Mouse (Mus musculus) limb, embryonic 14.5 days (tissue): ENCODE data around the gene Cep250. TPM values are rescaled to one million over a fixed set of nuclear protein-coding genes. Genes with fewer than 3 reads are reported as not detected.

Experiments used
- ATAC-seq: fragments of 200-750 bp; cut with Nextera tagmentation; 2 replicates; pipeline ENCODE4 v1.8.0; 2017; ENCODE audit warnings: low read depth, moderate number of reproducible peaks, moderate TSS enrichment; ENCODE audit not compliant: low FRiP score
- DNase-seq: peaks from one replicate; pipeline ENCODE4 v3.0.0-alpha.2; 2015; ENCODE audit warnings: low spot score
- H3K27ac ChIP-seq: fragments of 300-500 bp; sonication (generic); replicated peaks from 2 replicates; pipeline ENCODE4 v1.5.1; 2014; ENCODE audit warnings: low read depth, mild to moderate bottlenecking, low read length, moderate library complexity, mixed read lengths
- H3K27me3 ChIP-seq: fragments of 300-500 bp; sonication (generic); 2 replicates; pipeline ENCODE4 v1.6.1; 2014; ENCODE audit warnings: low read length, mixed read lengths; ENCODE audit not compliant: control insufficient read depth, insufficient read depth
- H3K36me3 ChIP-seq: fragments of 300-500 bp; sonication (generic); 2 replicates; pipeline ENCODE4 v1.6.1; 2014; ENCODE audit warnings: mild to moderate bottlenecking, low read length, moderate library complexity, mixed read lengths; ENCODE audit not compliant: control insufficient read depth, insufficient read depth
- H3K4me1 ChIP-seq: fragments of 300-500 bp; sonication (generic); 2 replicates; pipeline ENCODE4 v1.6.1; 2014; ENCODE audit warnings: antibody characterized with exemption, low read length, mixed read lengths; ENCODE audit not compliant: control insufficient read depth, insufficient read depth
- H3K4me2 ChIP-seq: fragments of 300-500 bp; sonication (generic); replicated peaks from 2 replicates; pipeline ENCODE4 v1.6.1; 2014; ENCODE audit warnings: low read depth, mild to moderate bottlenecking, low read length, moderate library complexity; ENCODE audit not compliant: severe bottlenecking
- H3K4me3 ChIP-seq: fragments of 300-500 bp; sonication (generic); replicated peaks from 2 replicates; pipeline ENCODE4 v1.5.1; 2014; ENCODE audit warnings: low read length
- H3K9ac ChIP-seq: fragments of 300-500 bp; sonication (generic); 2 replicates; pipeline ENCODE4 v1.6.1; 2014; ENCODE audit warnings: mild to moderate bottlenecking, low read depth, low read length, moderate library complexity; ENCODE audit not compliant: severe bottlenecking
- H3K9me3 ChIP-seq: fragments of 300-500 bp; sonication (generic); 2 replicates; pipeline ENCODE4 v1.6.1; 2016; ENCODE audit warnings: low read length; ENCODE audit not compliant: control insufficient read depth
- POLR2A ChIP-seq: fragments of 200-500 bp; IDR thresholded peaks from 2 replicates; pipeline ENCODE4 v1.8.0; 2012; ENCODE audit warnings: inconsistent platforms, mild to moderate bottlenecking, moderate library complexity, borderline replicate concordance; ENCODE audit not compliant: insufficient read depth, insufficient read length; ENCODE audit errors: extremely low read depth
- whole genome bisulfite sequencing: fragments of 180-500 bp; shearing (Covaris S2); extraction: QIAGEN DNeasy Blood & Tissue Kit; methylation state at CpG from one replicate; pipeline ENCODE4 v1.1.7; 2014; 5-methylcytosine and 5-hydroxymethylcytosine counted together
- polyA plus RNA-seq, 2 experiments: library from polyadenylated mRNA; depleted of rRNA in 1 of 2; stranded (reverse) in 1 of 2; unstranded in 1 of 2; fragments of >200 nt; fragmentation: Nextera tagmentation in 1 of 2; extraction: Ambion mirVana in 1 of 2; gene quantifications; 2 replicates each; pipeline versions ENCODE4 v1.2.1 to v1.2.3; 2012 to 2014

The Cep250 gene
- polyA plus RNA-seq, 2 experiments, result 19.4 to 31.3 TPM

- Histone ChIP-seq H3K27me3 (no peaks in the 10 kb centered on the region), H3K27ac (peak overlapping the region; percentile 89), H3K9me3 (no peaks in the 10 kb centered on the region), H3K9ac (peak overlapping the region; percentile 64), H3K36me3 (peaks cover 24% of the 10 kb centered on the region; the same call in 1 of the 2 replicates), H3K4me3 (peak overlapping the region; percentile 44), H3K4me1 (peaks cover 36% of the 10 kb centered on the region), H3K4me2 (peak overlapping the region; percentile 55)
- 1% methylated on average over 8 of the region's 8 CpGs for WGBS
- peak; percentile 46 for DNase-seq
- ATAC-seq, result 0 out of 2 replicates have a peak, but pooled peaks have one; percentile 19
- TF ChIP-seq POLR2A, result 0 out of 2 replicates have a peak, but pooled peaks have one; percentile 28
Measured at GRCm38 (mm10) chr2:155943463-155943862, 12.8 kb upstream of the Cep250 start.

- H3K4me3 ChIP-seq, result peak overlapping the region; percentile 44
- peaks cover 44% of the 10 kb centered on the region for H3K4me1 ChIP-seq
Measured at GRCm38 (mm10) chr2:155944685-155945084, 11.6 kb upstream of the Cep250 start.

GRCm38 (mm10) chr2:155945124-155945523 is 11.1 kb upstream of the Cep250 start, which contains the start of gene Gdf5:
Gdf5 (minus strand) TSS chr2:155945367.
- Histone ChIP-seq H3K9ac (peak within 1 kb of the TSS; percentile 64), H3K4me3 (peak within 1 kb of the TSS; percentile 44), H3K36me3 (peaks cover 12% of the 10 kb centered on the region; the same call in 1 of the 2 replicates), H3K27me3 (no peaks in the 10 kb centered on the region), H3K9me3 (no peaks in the 10 kb centered on the region), H3K4me1 (peaks cover 49% of the 10 kb centered on the region), H3K27ac (peak within 1 kb of the TSS; percentile 89), H3K4me2 (peak within 1 kb of the TSS; percentile 55)
- TF ChIP-seq POLR2A, result peak; percentile 69; the same call in 1 of the 2 replicates
- 12% methylated on average over 12 of the region's 13 CpGs for WGBS
- DNase-seq (peak; percentile 75), ATAC-seq (peak; percentile 52; the same call in 1 of the 2 replicates)

More at GRCm38 (mm10) chr2:155944685-155945084, 11.6 kb upstream of the Cep250 start:
- Histone ChIP-seq H3K36me3 (peaks cover 16% of the 10 kb centered on the region; the same call in 1 of the 2 replicates), H3K9ac (peak overlapping the region; percentile 64), H3K27me3 (no peaks in the 10 kb centered on the region), H3K4me2 (peak overlapping the region; percentile 55), H3K9me3 (no peaks in the 10 kb centered on the region), H3K27ac (peak overlapping the region; percentile 89)
- TF ChIP-seq POLR2A, result no peak
- no peak for DNase-seq
- ATAC-seq, result no peak
- 67% methylated on average over 4 of the region's 4 CpGs for WGBS

- Histone ChIP-seq H3K4me3 (peak overlapping the region; percentile 44), H3K4me2 (peak overlapping the region; percentile 55), H3K27me3 (no peaks in the 10 kb centered on the region), H3K27ac (peak overlapping the region; percentile 48; the same call in 1 of the 2 replicates), H3K4me1 (peaks cover 49% of the 10 kb centered on the region), H3K9me3 (no peaks in the 10 kb centered on the region), H3K36me3 (peaks cover 12% of the 10 kb centered on the region; the same call in 1 of the 2 replicates), H3K9ac (no peak overlapping the region)
- no peak for TF ChIP-seq POLR2A
- ATAC-seq (peak; percentile 39; the same call in 1 of the 2 replicates), DNase-seq (no peak)
- 28% methylated on average over 5 of the region's 5 CpGs for WGBS
Measured at GRCm38 (mm10) chr2:155945580-155945979, 10.7 kb upstream of the Cep250 start.

GRCm38 (mm10) chr2:155946069-155946468 is 10.2 kb upstream of the Cep250 start:
- Histone ChIP-seq H3K9ac (no peak overlapping the region), H3K27me3 (no peaks in the 10 kb centered on the region), H3K4me1 (peaks cover 49% of the 10 kb centered on the region), H3K4me3 (no peak overlapping the region), H3K4me2 (no peak overlapping the region), H3K9me3 (no peaks in the 10 kb centered on the region), H3K27ac (no peak overlapping the region), H3K36me3 (peaks cover 7% of the 10 kb centered on the region; the same call in 1 of the 2 replicates)
- no peak for TF ChIP-seq POLR2A
- peak; percentile 82 for DNase-seq
- WGBS, result 2% methylated on average over 7 of the region's 7 CpGs
- no peak for ATAC-seq
